ENCODE assay signal across 7 mouse cellular contexts in genomic region chr2:152829367-152829881, GRCm38 (mm10). TPM values are rescaled to one million over a fixed set of nuclear protein-coding genes. Genes with fewer than 3 reads are reported as not detected.
DNase-seq lines count a peak whose midpoint lies in the region; ATAC-seq lines count a peak whose summit lies in the region.

No protein-coding gene starts in this region.

- H3K36me3 ChIP-seq in midbrain, embryonic 14.5 days (ENCODE audit: control insufficient read depth, insufficient read depth, low read length), result peaks cover 16% of the 10 kb centered on the region

- peak overlapping the region; percentile 96 for H3K27ac ChIP-seq in midbrain, embryonic 14.5 days (replicated peaks; ENCODE audit: low read depth, low read length)

- peak overlapping the region; percentile 86 for H3K9ac ChIP-seq in midbrain, embryonic 14.5 days (replicated peaks; ENCODE audit: low read length)

- intact Hi-C loops in heart, postnatal 36 days (cut with DNase I), result loop anchor here (1.0 kb wide), 1 partner anchor 8 kb away; no protein-coding TSS in a partner anchor

- H3K9me3 ChIP-seq in midbrain, embryonic 14.5 days (ENCODE audit: control insufficient read depth, low read length), result no peaks in the 10 kb centered on the region

- H3K4me2 ChIP-seq in midbrain, embryonic 14.5 days (ENCODE audit: low read length), result peak overlapping the region; percentile 74

- peaks cover 50% of the 10 kb centered on the region for H3K4me1 ChIP-seq in midbrain, embryonic 14.5 days (ENCODE audit: control insufficient read depth, insufficient read depth, low read length)

- 69% methylated on average over 23 of the region's 23 CpGs for WGBS in midbrain, embryonic 14.5 days

- H3K27me3 ChIP-seq in midbrain, embryonic 14.5 days (ENCODE audit: control insufficient read depth, insufficient read depth, low read length), result no peaks in the 10 kb centered on the region

- no peak for ATAC-seq in midbrain, embryonic 14.5 days (ENCODE audit: low FRiP score, low TSS enrichment)

- peak overlapping the region; percentile 62 for H3K4me3 ChIP-seq in midbrain, embryonic 14.5 days (replicated peaks; ENCODE audit: low read depth, low read length)

- peak; percentile 38 for DNase-seq in right cerebral cortex, postnatal 14 days
- DNase-seq in right cerebral cortex, adult 18-20 months, result no peak
- peak; percentile 76 to 80 for DNase-seq in cerebellum, postnatal 14 days
- DNase-seq in heart, postnatal 36 days, result peak; percentile 53 to 63
- peak; percentile 36 to 54 for DNase-seq in layer of hippocampus, postnatal 14 days (ENCODE audit: low spot score in 2 of 2)
- peak; percentile 54 for DNase-seq in midbrain, embryonic 14.5 days
- no peak for DNase-seq in urinary bladder, postnatal 10 days (ENCODE audit: low spot score)

RNA-seq across cellular contexts. Expression of gene Bcl2l1, which starts 2.1 kb away (rescaled TPM):
- total RNA-seq in heart, postnatal 36 days (2021), result 10 to 100 TPM; 52.5 to 73.5 TPM
- 100 to 1,000 TPM; 124 to 128 TPM for total RNA-seq in layer of hippocampus, postnatal 14 days (2021)
- 171 and 208 TPM in 2 replicates for polyA plus RNA-seq in midbrain, embryonic 14.5 days (2014; fragmentation: Nextera tagmentation; extraction: Ambion mirVana)

RNA-seq across cellular contexts. Expression of gene Tpx2, which starts 18.3 kb away (rescaled TPM):
- total RNA-seq in heart, postnatal 36 days (2021), result 1 to 10 TPM in 1 of 2 experiments, under 1 TPM in 1; 0.89 to 1.6 TPM
- total RNA-seq in layer of hippocampus, postnatal 14 days (2021), result 1 to 10 TPM; 2.5 to 4.7 TPM
- polyA plus RNA-seq in midbrain, embryonic 14.5 days (2014; fragmentation: Nextera tagmentation; extraction: Ambion mirVana), result 14.2 and 27.5 TPM in 2 replicates

Comparison
In these comparisons a context has a peak if more than half of its experiments do, and no peak if none do; other contexts are left out.
1. DNase-seq: peak in right cerebral cortex, postnatal 14 days (single experiment), cerebellum, postnatal 14 days (2 of 2), heart, postnatal 36 days (2 of 2), layer of hippocampus, postnatal 14 days (2 of 2) and midbrain, embryonic 14.5 days (single experiment); none in right cerebral cortex, adult 18-20 months (single experiment) and urinary bladder, postnatal 10 days (single experiment).